Mouse (Mus musculus): Measurements from ENCODE around the gene Gstm2.
"Not testable (repeated sequence)": the region's sequence is repeated elsewhere in the genome, so short reads cannot be mapped to it uniquely, and the experiment has no call there.

Gene Gstm2

GRCm38 (mm10) chr3:107998591-107998990 lies 12.3 kb upstream of the Gstm2 start:
- DNase-seq (ENCODE audit: low spot score in 2 of 2), result no peak

- no peak for DNase-seq (ENCODE audit: low spot score in 2 of 2)
These were observed 10.3 kb upstream of the Gstm2 start for GRCm38 (mm10) chr3:107996576-107996975.

GRCm38 (mm10) chr3:107995974-107996373 lies 9.7 kb upstream of the Gstm2 start:
- DNase-seq (ENCODE audit: low spot score in 2 of 2), result not testable (repeated sequence)

- not testable (repeated sequence) for DNase-seq (ENCODE audit: low spot score in 2 of 2)
These were observed 1.1 kb downstream of the Gstm2 start for GRCm38 (mm10) chr3:107985141-107985540.

- DNase-seq (ENCODE audit: low spot score in 2 of 2), result no peak
These were observed 1.8 kb downstream of the Gstm2 start for GRCm38 (mm10) chr3:107984471-107984870.

- no peak for DNase-seq (ENCODE audit: low spot score in 2 of 2)
These were observed 2.5 kb downstream of the Gstm2 start for GRCm38 (mm10) chr3:107983771-107984170.

GRCm38 (mm10) chr3:107982726-107983125 lies 3.5 kb downstream of the Gstm2 start:
- peak in 1 of 2 experiments; percentile 20 for DNase-seq (ENCODE audit: low spot score in 2 of 2)

- DNase-seq (ENCODE audit: low spot score in 2 of 2), result no peak
These were observed 5.0 kb downstream of the Gstm2 start for GRCm38 (mm10) chr3:107981261-107981660.

GRCm38 (mm10) chr3:107977691-107978090 lies 8.6 kb downstream of the Gstm2 start:
- DNase-seq (ENCODE audit: low spot score in 2 of 2), result no peak

GRCm38 (mm10) chr3:107974237-107974636 lies 12.0 kb downstream of the Gstm2 start:
- no peak for DNase-seq (ENCODE audit: low spot score in 2 of 2)

GRCm38 (mm10) chr3:107972070-107972469 lies 14.2 kb downstream of the Gstm2 start:
- DNase-seq (ENCODE audit: low spot score in 2 of 2), result no peak

- DNase-seq (ENCODE audit: low spot score in 2 of 2), result not testable (repeated sequence)
These were observed 15.2 kb downstream of the Gstm2 start for GRCm38 (mm10) chr3:107971101-107971500.

GRCm38 (mm10) chr3:107968724-107969395 lies 17.4 kb downstream of the Gstm2 start, which contains the start of gene Gstm3:
Gene Gstm3, minus strand, starts transcription at chr3:107969283.
- no peak for DNase-seq (ENCODE audit: low spot score in 2 of 2)

- DNase-seq (ENCODE audit: low spot score in 2 of 2), result no peak
These were observed 19.6 kb downstream of the Gstm2 start for GRCm38 (mm10) chr3:107966631-107967030.

- DNase-seq (ENCODE audit: low spot score in 2 of 2), result no peak
These were observed 20.7 kb downstream of the Gstm2 start for GRCm38 (mm10) chr3:107965592-107965991.

- DNase-seq (ENCODE audit: low spot score in 2 of 2), result no peak
These were observed 21.5 kb downstream of the Gstm2 start for GRCm38 (mm10) chr3:107964656-107965308.

- no peak for DNase-seq (ENCODE audit: low spot score in 2 of 2)
These were observed 22.2 kb downstream of the Gstm2 start for GRCm38 (mm10) chr3:107964026-107964425.

GRCm38 (mm10) chr3:107955260-107955659 lies 31.0 kb downstream of the Gstm2 start:
- DNase-seq (ENCODE audit: low spot score in 2 of 2), result not testable (repeated sequence)

- DNase-seq (ENCODE audit: low spot score in 2 of 2), result no peak
These were observed 32.3 kb downstream of the Gstm2 start for GRCm38 (mm10) chr3:107953906-107954305.

GRCm38 (mm10) chr3:107953328-107953755 lies 32.9 kb downstream of the Gstm2 start:
- DNase-seq (ENCODE audit: low spot score in 2 of 2), result no peak

- DNase-seq (ENCODE audit: low spot score in 2 of 2), result no peak
These were observed 35.7 kb downstream of the Gstm2 start for GRCm38 (mm10) chr3:107950531-107950930.

- not testable (repeated sequence) for DNase-seq (ENCODE audit: low spot score in 2 of 2)
These were observed 36.8 kb downstream of the Gstm2 start for GRCm38 (mm10) chr3:107949461-107949860.

GRCm38 (mm10) chr3:107945729-107946128 lies 40.5 kb downstream of the Gstm2 start:
- no peak for DNase-seq (ENCODE audit: low spot score in 2 of 2)
